Mouse (Mus musculus): ENCODE measurements at regions not wholly inside any gene's neighbourhood (a gene's known extent, or its start where the extent isn't known, plus 50 kb on each side); places are given as distances from the start of the nearest gene placed in this dataset.

- Histone ChIP-seq H3K4me1 (ENCODE audit: insufficient read depth, low read length) (no peaks in the 10 kb centered on the region), H3K27me3 (ENCODE audit: insufficient read depth, low read length) (no peaks in the 10 kb centered on the region), H3K9me3 (ENCODE audit: low read length) (no peaks in the 10 kb centered on the region), H3K27ac (ENCODE audit: low read length) (no peak overlapping the region), H3K9ac (replicated peaks; ENCODE audit: low read length) (no peak overlapping the region), H3K36me3 (ENCODE audit: insufficient read depth, low read length) (no peaks in the 10 kb centered on the region), H3K4me2 (replicated peaks; ENCODE audit: low read depth, low read length) (no peak overlapping the region), H3K4me3 (ENCODE audit: low read length) (no peak overlapping the region)
- WGBS, result 66% methylated on average over 6 of the region's 6 CpGs
- ATAC-seq (ENCODE audit: low FRiP score, low TSS enrichment), result no peak
These were observed 335.8 kb upstream of the Dach1 start for GRCm38 (mm10) chr14:98505321-98505720.

GRCm38 (mm10) chr14:98477416-98477815, 307.9 kb upstream of the Dach1 start:
- H3K9me3 ChIP-seq (ENCODE audit: low read length), result no peaks in the 10 kb centered on the region
- H3K36me3 ChIP-seq (ENCODE audit: insufficient read depth, low read length), result no peaks in the 10 kb centered on the region
- no peaks in the 10 kb centered on the region for H3K27me3 ChIP-seq (ENCODE audit: insufficient read depth, low read length)
- H3K4me3 ChIP-seq (ENCODE audit: low read length), result no peak overlapping the region
- peaks cover under 1% of the 10 kb centered on the region; the same call in 1 of the 2 replicates for H3K4me1 ChIP-seq (ENCODE audit: insufficient read depth, low read length)
- 78% methylated on average over 8 of the region's 8 CpGs for WGBS
- no peak overlapping the region for H3K27ac ChIP-seq (ENCODE audit: low read length)
- no peak overlapping the region for H3K9ac ChIP-seq (replicated peaks; ENCODE audit: low read length)
- ATAC-seq (ENCODE audit: low FRiP score, low TSS enrichment), result no peak
- no peak overlapping the region for H3K4me2 ChIP-seq (replicated peaks; ENCODE audit: low read depth, low read length)

DNA sequence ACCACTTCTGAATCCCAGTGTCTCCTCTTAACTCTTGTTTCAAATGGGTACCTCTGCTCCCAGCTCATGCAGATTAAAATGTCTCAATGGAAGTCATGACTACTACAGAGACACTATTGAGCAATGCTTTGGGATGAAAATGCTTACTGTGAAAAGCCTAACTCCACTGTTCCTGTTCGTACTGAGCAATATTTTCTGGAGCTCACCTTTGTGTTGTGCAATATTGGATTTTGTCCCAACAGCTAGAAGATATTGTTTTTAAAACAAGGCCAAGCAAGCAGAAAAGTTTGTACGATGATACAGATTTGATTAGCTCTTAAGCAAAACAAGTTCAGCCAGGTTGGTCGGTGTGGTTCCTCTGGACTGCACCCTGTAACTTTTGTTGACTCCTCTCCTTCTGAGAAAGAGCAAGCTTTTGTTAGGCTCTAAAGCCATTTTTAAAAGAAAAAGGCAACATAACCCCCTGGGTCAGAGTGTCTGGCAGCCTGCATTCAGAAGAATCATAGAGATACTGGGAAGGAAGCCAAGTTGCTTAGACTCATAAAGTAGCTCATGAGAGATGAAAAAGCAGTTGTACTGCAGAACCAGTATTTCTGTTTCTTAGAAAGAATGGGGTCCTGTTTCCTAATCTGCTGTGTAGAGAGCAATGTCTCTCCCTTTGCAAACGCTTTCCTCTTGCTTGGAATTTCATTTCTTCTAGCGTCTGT, 302.4 kb upstream of the Dach1 start:
- no peaks in the 10 kb centered on the region for H3K9me3 ChIP-seq (ENCODE audit: low read length)
- WGBS, result 55% methylated on average over 5 of the region's 5 CpGs
- no peak overlapping the region for H3K4me3 ChIP-seq (ENCODE audit: low read length)
- H3K36me3 ChIP-seq (ENCODE audit: insufficient read depth, low read length), result no peaks in the 10 kb centered on the region
- peak; percentile 46; the same call in 1 of the 2 replicates for ATAC-seq (ENCODE audit: low FRiP score, low TSS enrichment)
- no peak overlapping the region for H3K9ac ChIP-seq (replicated peaks; ENCODE audit: low read length)
- H3K27ac ChIP-seq (ENCODE audit: low read length), result peak overlapping the region; percentile 81
- H3K4me1 ChIP-seq (ENCODE audit: insufficient read depth, low read length), result peaks cover 8% of the 10 kb centered on the region; the same call in 1 of the 2 replicates
- no peak overlapping the region for H3K4me2 ChIP-seq (replicated peaks; ENCODE audit: low read depth, low read length)
- no peaks in the 10 kb centered on the region for H3K27me3 ChIP-seq (ENCODE audit: insufficient read depth, low read length)

DNA sequence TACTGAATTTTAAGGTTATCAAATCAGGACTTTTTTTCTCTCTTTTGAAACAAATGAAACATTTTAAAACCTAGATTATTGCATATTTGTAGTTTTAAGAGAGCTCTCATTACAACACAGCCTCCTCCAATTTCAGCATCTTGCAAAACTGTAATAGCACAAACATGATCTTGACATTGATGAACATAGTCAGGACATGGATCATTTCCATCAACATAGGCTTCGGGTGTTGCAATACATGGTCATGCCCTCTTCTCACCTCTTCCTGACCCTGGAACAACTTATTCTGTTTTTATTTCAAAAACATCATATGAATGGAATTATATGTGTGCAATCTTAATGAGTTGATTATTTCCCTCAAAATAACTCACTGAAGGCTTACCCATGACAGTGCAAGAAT, 284.9 kb upstream of the Dach1 start:
- Histone ChIP-seq H3K4me3 (ENCODE audit: low read length) (no peak overlapping the region), H3K27ac (ENCODE audit: low read length) (no peak overlapping the region), H3K27me3 (ENCODE audit: insufficient read depth, low read length) (no peaks in the 10 kb centered on the region), H3K9me3 (ENCODE audit: low read length) (no peaks in the 10 kb centered on the region), H3K9ac (replicated peaks; ENCODE audit: low read length) (no peak overlapping the region), H3K4me2 (replicated peaks; ENCODE audit: low read depth, low read length) (no peak overlapping the region), H3K36me3 (ENCODE audit: insufficient read depth, low read length) (no peaks in the 10 kb centered on the region), H3K4me1 (ENCODE audit: insufficient read depth, low read length) (no peaks in the 10 kb centered on the region)
- ATAC-seq (ENCODE audit: low FRiP score, low TSS enrichment), result no peak
- WGBS, result 58% methylated on average over 1 of the region's 1 CpGs

DNA sequence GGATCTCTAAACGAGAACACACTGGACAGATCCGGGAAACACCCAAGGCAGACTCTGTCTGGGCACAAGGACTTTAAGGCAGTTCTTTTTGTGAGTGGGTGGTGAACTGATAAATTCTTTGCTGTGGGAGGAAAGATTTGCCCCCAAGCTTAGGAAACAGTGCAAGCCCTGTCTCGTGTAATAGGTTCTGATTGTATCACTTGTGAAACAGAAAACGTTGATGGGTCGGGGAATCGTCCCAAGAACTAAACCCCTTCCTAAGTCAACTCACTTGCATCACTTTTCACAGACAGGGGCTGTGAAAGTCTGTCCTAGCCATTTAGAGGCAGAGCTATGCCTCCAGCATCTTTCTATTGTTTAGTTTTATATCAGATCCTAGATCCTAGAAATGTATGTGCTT, 282.6 kb upstream of the Dach1 start:
- ATAC-seq (ENCODE audit: low FRiP score, low TSS enrichment), result no peak
- H3K9ac ChIP-seq (replicated peaks; ENCODE audit: low read length), result no peak overlapping the region
- WGBS, result 80% methylated on average over 6 of the region's 6 CpGs
- H3K4me2 ChIP-seq (replicated peaks; ENCODE audit: low read depth, low read length), result no peak overlapping the region
- H3K4me1 ChIP-seq (ENCODE audit: insufficient read depth, low read length), result no peaks in the 10 kb centered on the region
- no peaks in the 10 kb centered on the region for H3K9me3 ChIP-seq (ENCODE audit: low read length)
- H3K36me3 ChIP-seq (ENCODE audit: insufficient read depth, low read length), result no peaks in the 10 kb centered on the region
- H3K27me3 ChIP-seq (ENCODE audit: insufficient read depth, low read length), result no peaks in the 10 kb centered on the region
- no peak overlapping the region for H3K27ac ChIP-seq (ENCODE audit: low read length)
- no peak overlapping the region for H3K4me3 ChIP-seq (ENCODE audit: low read length)

DNA sequence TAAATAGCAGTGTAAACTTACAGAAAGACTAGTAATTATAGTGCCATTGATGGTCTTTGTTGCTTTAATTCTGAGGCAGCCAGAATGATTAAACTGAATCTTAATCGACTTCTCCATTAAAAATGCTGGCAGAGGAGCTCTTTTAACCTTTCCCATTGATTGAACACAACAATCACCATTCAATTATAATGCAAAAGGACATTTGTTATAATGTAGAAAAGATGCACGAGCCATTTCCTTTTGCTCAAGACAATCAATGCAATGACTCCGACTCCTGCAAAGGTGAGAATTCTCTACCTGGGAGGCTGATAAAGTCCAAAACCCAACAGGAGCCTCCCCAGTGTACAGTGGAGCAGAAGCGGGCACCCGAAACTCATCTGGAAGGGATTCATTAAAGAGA, 280.0 kb upstream of the Dach1 start:
- no peaks in the 10 kb centered on the region for H3K9me3 ChIP-seq (ENCODE audit: low read length)
- no peak overlapping the region for H3K27ac ChIP-seq (ENCODE audit: low read length)
- H3K4me2 ChIP-seq (replicated peaks; ENCODE audit: low read depth, low read length), result no peak overlapping the region
- no peaks in the 10 kb centered on the region for H3K36me3 ChIP-seq (ENCODE audit: insufficient read depth, low read length)
- WGBS, result 83% methylated on average over 5 of the region's 5 CpGs
- no peaks in the 10 kb centered on the region for H3K27me3 ChIP-seq (ENCODE audit: insufficient read depth, low read length)
- H3K4me3 ChIP-seq (ENCODE audit: low read length), result no peak overlapping the region
- ATAC-seq (ENCODE audit: low FRiP score, low TSS enrichment), result no peak
- no peaks in the 10 kb centered on the region for H3K4me1 ChIP-seq (ENCODE audit: insufficient read depth, low read length)
- no peak overlapping the region for H3K9ac ChIP-seq (replicated peaks; ENCODE audit: low read length)

GRCm38 (mm10) chr14:98442411-98442810, 272.8 kb upstream of the Dach1 start:
- WGBS, result 80% methylated on average over 3 of the region's 3 CpGs
- Histone ChIP-seq H3K4me3 (ENCODE audit: low read length) (no peak overlapping the region), H3K27ac (ENCODE audit: low read length) (no peak overlapping the region), H3K9me3 (ENCODE audit: low read length) (no peaks in the 10 kb centered on the region), H3K27me3 (ENCODE audit: insufficient read depth, low read length) (no peaks in the 10 kb centered on the region), H3K4me1 (ENCODE audit: insufficient read depth, low read length) (no peaks in the 10 kb centered on the region), H3K4me2 (replicated peaks; ENCODE audit: low read depth, low read length) (no peak overlapping the region), H3K36me3 (ENCODE audit: insufficient read depth, low read length) (no peaks in the 10 kb centered on the region), H3K9ac (replicated peaks; ENCODE audit: low read length) (no peak overlapping the region)
- no peak for ATAC-seq (ENCODE audit: low FRiP score, low TSS enrichment)

- no peak for ATAC-seq (ENCODE audit: low FRiP score, low TSS enrichment)
- Histone ChIP-seq H3K9me3 (ENCODE audit: low read length) (no peaks in the 10 kb centered on the region), H3K27me3 (ENCODE audit: insufficient read depth, low read length) (no peaks in the 10 kb centered on the region), H3K27ac (ENCODE audit: low read length) (no peak overlapping the region), H3K4me1 (ENCODE audit: insufficient read depth, low read length) (no peaks in the 10 kb centered on the region), H3K4me3 (ENCODE audit: low read length) (no peak overlapping the region), H3K36me3 (ENCODE audit: insufficient read depth, low read length) (no peaks in the 10 kb centered on the region), H3K9ac (replicated peaks; ENCODE audit: low read length) (no peak overlapping the region), H3K4me2 (replicated peaks; ENCODE audit: low read depth, low read length) (no peak overlapping the region)
- WGBS, result 57% methylated on average over 2 of the region's 2 CpGs
These were observed 272.4 kb upstream of the Dach1 start for GRCm38 (mm10) chr14:98441954-98442353.

DNA sequence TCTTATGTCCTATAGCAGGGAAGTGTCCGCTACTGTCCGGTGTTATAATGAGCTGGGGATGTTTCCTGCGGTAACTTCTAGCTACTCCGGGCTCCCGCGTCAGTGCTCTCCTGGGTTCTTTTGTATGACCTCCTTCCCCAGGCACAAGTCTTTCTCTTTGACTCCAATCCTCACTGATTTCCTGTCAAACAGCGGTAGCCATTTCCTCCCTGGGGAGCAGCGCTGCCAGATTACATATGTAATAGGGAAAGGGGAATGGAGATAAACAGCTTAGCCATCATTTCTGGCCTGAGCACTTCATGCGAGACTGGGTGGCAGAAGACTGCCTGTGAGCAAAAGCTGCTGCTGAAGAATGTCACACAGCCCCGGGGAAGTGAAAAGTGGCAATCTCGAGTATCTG, 262.4 kb upstream of the Dach1 start:
- 54% methylated on average over 11 of the region's 11 CpGs for WGBS
- ATAC-seq (ENCODE audit: low FRiP score, low TSS enrichment), result no peak
- no peaks in the 10 kb centered on the region for H3K4me1 ChIP-seq (ENCODE audit: insufficient read depth, low read length)
- no peaks in the 10 kb centered on the region for H3K9me3 ChIP-seq (ENCODE audit: low read length)
- no peaks in the 10 kb centered on the region for H3K27me3 ChIP-seq (ENCODE audit: insufficient read depth, low read length)
- H3K9ac ChIP-seq (replicated peaks; ENCODE audit: low read length), result no peak overlapping the region
- no peak overlapping the region for H3K27ac ChIP-seq (ENCODE audit: low read length)
- 0 out of 2 replicates have a peak overlapping the region, but pooled peaks have one; percentile 7 for H3K4me2 ChIP-seq (replicated peaks; ENCODE audit: low read depth, low read length)
- no peak overlapping the region for H3K4me3 ChIP-seq (ENCODE audit: low read length)
- no peaks in the 10 kb centered on the region for H3K36me3 ChIP-seq (ENCODE audit: insufficient read depth, low read length)

GRCm38 (mm10) chr14:98417719-98418118, 248.2 kb upstream of the Dach1 start:
- H3K4me1 ChIP-seq (ENCODE audit: insufficient read depth, low read length), result no peaks in the 10 kb centered on the region
- H3K4me2 ChIP-seq (replicated peaks; ENCODE audit: low read depth, low read length), result no peak overlapping the region
- 54% methylated on average over 1 of the region's 1 CpGs for WGBS
- H3K9ac ChIP-seq (replicated peaks; ENCODE audit: low read length), result no peak overlapping the region
- ATAC-seq (ENCODE audit: low FRiP score, low TSS enrichment), result no peak
- H3K4me3 ChIP-seq (ENCODE audit: low read length), result no peak overlapping the region
- no peaks in the 10 kb centered on the region for H3K9me3 ChIP-seq (ENCODE audit: low read length)
- no peaks in the 10 kb centered on the region for H3K27me3 ChIP-seq (ENCODE audit: insufficient read depth, low read length)
- no peaks in the 10 kb centered on the region for H3K36me3 ChIP-seq (ENCODE audit: insufficient read depth, low read length)
- no peak overlapping the region for H3K27ac ChIP-seq (ENCODE audit: low read length)
